Mouse (Mus musculus): Measurements from ENCODE around the gene Alox8. TPM values are rescaled to one million over a fixed set of nuclear protein-coding genes. Genes with fewer than 3 reads are reported as not detected.

Gene Alox8
- total RNA-seq (2015), result 0.07 TPM in 1 of 2 replicates, not detected in the other
- total RNA-seq (2017), result 0.44 TPM in 1 of 2 replicates, not detected in the other

- no peak for ATAC-seq (replicated peaks; ENCODE audit: poor library complexity)
These were observed at the start of gene Alox8 for GRCm38 (mm10) chr11:69197743-69198142. Alox8 (minus strand) TSS chr11:69197843.

DNA sequence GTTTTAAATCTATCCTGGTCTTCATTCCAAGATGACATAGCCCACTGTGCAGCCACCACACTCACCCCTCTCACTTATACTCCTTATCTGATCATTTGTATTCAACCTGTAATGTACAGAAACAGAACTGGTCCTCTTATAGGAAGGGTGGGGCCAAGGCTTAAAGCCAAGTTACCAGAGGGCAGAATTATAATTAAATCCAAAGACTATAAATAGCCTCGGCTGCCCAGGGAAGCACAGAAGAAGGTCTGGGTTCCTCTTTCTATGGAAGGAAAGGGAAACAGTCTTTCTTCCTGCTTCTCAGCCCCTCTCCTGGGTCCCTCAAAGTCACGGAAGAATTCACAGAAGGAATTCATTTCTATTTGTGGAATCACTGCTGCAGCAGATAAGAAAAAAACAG, 48.0 kb upstream of the Alox8 start:
- ATAC-seq (replicated peaks; ENCODE audit: poor library complexity), result 0 out of 2 replicates have a peak, but pooled peaks have one; percentile 29

GRCm38 (mm10) chr11:69244911-69245310, 47.3 kb upstream of the Alox8 start:
- ATAC-seq (replicated peaks; ENCODE audit: poor library complexity), result peak; percentile 48; the same call in 1 of the 2 replicates

DNA sequence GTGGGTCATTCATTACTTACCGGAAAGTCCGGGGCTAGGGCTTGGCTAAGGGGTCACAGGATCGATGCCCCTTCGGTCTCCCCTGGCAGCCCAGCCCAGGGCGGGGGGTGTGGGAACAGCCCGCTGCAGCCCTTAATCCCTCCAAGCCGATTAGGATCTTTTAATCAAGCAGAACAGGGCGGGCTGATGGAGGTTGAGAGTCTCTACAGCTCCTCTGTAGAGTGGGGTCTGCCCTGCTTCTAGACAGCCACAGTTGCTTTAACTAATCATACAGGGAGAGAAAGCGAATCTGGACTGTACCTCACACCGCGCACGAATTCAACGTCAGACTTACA, 39.2 kb upstream of the Alox8 start, which contains the start of gene Gucy2e:
Gene Gucy2e (minus strand): TSS at position 111 of the 335 bp plus-strand sequence.
- no peak for ATAC-seq (replicated peaks; ENCODE audit: poor library complexity)

DNA sequence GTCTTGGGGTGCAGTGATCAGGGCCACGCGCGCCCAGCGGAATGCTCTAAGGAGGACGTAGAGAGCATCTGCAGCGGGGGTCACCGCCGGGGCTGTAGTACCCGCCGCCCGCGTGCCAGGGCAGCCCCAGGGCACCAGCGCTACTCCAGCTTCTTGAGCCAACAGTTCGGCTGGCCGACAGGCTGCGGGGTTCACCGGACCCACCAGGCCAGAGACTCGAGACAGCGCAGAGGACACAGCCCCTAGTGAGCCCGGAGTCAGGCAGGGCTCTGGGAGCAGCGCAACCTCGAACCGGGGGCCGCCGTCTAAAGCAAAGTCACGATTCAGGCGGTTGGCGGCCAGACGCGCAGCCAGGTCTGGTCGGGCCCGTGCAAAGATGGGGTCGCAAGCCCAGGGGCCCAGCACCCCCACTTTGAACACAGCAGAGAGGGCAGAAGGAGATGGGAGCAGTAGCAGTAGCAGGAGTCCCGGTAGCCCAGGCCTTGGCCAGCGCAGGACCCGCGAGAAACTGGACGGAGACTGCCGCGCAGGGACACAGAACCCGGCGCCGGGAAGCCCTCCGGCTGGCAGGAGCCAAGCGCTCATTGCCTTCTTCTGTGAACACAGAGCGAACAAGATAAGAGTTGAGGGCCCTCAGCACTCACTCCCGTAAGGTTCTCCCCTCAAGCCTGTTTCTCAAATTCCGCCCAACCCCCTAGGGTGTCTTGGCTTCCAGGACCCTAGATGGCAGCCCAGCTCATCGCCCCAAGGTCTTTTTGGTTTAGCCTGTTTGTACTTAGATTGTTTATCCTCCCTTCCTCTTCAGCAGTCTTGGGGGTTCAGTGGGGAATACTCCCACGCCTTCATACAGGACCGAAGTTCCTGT, 38.6 kb upstream of the Alox8 start:
- no peak for ATAC-seq (replicated peaks; ENCODE audit: poor library complexity)

GRCm38 (mm10) chr11:69235285-69236060, 37.8 kb upstream of the Alox8 start:
- ATAC-seq (replicated peaks; ENCODE audit: poor library complexity), result peak; percentile 99

- no peak for ATAC-seq (replicated peaks; ENCODE audit: poor library complexity)
These were observed 35.5 kb upstream of the Alox8 start for GRCm38 (mm10) chr11:69233141-69233540.

- ATAC-seq (replicated peaks; ENCODE audit: poor library complexity), result no peak
These were observed 32.8 kb upstream of the Alox8 start for GRCm38 (mm10) chr11:69230420-69230819.

GRCm38 (mm10) chr11:69225715-69226114, 28.1 kb upstream of the Alox8 start:
- no peak for ATAC-seq (replicated peaks; ENCODE audit: poor library complexity)

DNA sequence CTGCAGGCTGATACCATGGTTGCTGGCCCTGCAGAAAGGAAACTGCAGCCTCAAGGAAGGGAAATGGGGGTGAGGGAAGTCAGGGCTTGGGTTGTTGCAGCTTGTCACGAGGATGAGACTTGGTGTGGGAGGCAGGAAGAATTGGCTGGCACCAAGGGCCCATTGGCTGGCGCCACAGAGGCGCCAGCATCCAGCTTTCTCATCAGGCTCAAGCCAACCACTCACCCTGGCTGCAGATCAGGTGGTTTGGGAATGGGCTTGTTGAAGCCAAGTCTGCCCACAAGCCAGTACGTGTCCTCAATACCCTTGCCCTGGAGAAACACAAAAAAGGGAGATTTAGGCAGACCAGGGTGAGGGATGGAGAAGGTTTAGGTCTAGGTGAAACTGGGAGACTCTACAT, 25.5 kb upstream of the Alox8 start:
- no peak for ATAC-seq (replicated peaks; ENCODE audit: poor library complexity)

DNA sequence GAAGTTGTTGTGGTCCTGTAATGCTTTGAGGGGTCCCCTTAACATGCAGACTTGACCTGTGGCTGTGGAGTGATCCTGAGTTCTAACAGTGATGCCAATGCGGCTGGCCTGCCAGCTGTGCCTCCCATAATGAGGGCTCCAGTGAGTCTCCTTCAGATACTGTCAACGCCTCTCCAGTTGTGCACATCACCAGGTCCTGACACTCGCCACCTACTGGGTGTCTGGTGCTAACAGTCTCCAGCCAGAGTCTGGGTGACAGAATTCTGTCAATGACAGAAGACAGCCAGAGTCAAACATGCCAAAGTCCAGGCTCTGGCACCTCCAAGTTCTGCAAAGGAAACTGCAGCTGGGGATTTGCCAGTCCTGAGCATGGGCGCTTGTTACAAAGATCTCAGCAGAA, 23.4 kb upstream of the Alox8 start:
- no peak for ATAC-seq (replicated peaks; ENCODE audit: poor library complexity)

DNA sequence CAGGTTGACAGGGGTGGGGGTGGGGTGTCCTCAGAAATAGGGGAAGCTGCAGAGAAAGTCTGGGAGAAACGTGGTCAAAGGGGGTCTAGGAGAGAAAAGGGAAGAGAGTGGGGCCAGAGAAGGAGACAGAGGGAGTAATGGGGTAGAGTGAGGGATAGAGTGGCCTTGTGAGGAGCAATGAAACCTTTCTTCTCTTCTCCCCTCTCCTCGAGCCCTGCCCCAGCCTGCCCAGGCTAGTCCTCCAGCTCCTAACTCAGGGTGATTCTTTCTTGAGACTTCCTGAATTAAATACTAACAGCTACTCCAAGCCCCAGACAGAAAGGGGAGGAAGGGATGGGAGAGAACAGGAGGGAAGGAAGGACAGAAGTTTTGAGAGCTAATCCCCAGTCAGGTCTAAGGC, 21.0 kb upstream of the Alox8 start:
- no peak for ATAC-seq (replicated peaks; ENCODE audit: poor library complexity)

GRCm38 (mm10) chr11:69217411-69217810, 19.8 kb upstream of the Alox8 start:
- ATAC-seq (replicated peaks; ENCODE audit: poor library complexity), result no peak

- ATAC-seq (replicated peaks; ENCODE audit: poor library complexity), result no peak
These were observed 13.8 kb upstream of the Alox8 start for GRCm38 (mm10) chr11:69211431-69211830.

DNA sequence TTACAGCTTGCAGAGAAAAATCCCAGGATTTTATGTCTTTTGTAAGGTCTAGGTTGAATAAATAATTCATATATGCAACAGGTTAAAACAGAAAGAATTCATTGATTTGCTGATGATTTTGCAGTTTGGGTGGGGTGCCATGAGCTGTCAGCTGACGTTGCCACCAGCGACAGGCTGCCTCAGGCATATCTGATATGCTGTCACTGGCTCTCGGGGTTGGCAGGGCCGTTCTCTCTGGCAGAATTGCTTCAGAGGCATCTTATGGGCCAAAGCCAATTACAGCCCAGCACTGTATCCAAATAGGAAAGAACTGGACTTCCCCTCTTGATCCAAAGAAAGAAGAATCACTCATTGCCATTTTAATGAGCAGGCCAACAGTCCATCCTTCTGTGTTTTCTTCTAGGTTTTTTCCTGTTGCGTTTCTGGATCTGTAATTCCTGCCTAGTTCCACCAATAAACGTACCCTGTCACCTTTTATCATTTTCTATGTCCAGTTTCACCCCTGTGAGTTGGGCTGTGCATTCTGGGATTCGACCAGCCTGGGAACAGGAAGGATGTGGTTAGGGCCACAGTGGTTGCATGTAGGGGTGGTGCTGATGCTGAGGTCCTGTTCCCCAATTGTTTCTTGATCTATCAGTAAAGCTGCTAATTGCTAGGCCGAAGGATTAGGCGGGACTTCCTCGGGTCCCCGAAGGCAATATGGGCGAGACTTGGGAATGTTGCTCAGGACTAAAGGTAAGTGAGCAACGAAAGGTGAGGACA, 5.0 kb upstream of the Alox8 start:
- ATAC-seq (replicated peaks; ENCODE audit: poor library complexity), result peak; percentile 68

- ATAC-seq (replicated peaks; ENCODE audit: poor library complexity), result no peak
These were observed 2.6 kb upstream of the Alox8 start for GRCm38 (mm10) chr11:69200231-69200630.

GRCm38 (mm10) chr11:69199251-69199650, 1.6 kb upstream of the Alox8 start:
- no peak for ATAC-seq (replicated peaks; ENCODE audit: poor library complexity)

DNA sequence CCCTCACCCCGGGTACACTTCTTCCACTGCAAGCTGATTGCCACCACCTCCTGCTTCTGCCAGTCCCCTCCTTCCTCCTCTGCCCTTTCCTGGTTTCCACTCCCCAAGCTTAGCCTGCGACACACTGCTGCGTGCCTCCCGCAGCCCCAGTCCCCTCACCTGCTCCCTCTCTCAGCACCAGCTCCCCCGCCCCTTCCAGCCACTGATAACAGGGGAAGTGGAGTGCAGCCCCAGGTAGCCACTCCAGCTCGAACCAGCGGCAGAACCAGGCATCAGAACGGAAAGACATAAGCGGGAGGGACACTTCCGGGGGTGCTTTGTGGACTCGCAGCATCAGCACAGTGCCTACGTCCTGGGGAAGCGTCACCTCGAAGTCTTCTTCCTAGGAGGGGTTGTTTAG, 449 bp downstream of the Alox8 start:
- ATAC-seq (replicated peaks; ENCODE audit: poor library complexity), result no peak

DNA sequence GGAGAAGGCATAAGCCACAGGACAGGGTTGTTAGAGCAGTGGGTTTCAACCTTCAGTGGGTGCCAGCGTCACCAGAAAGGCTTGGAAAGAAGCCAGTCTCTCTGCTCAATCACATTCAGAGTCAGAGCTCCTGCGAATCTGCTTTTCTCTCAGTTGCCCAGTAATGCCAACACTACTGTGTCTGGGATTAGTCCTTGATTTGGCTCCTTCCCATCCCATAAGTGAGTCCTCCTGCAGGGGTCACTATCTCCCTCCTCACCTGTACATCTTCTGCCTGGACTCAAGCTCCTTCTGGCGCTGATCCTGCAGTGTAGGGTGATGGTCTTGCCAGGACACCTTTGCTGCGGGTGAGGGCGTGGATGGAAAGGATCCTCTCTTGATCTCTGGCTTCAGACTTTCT, 877 bp downstream of the Alox8 start:
- ATAC-seq (replicated peaks; ENCODE audit: poor library complexity), result no peak

- ATAC-seq (replicated peaks; ENCODE audit: poor library complexity), result peak; percentile 64; the same call in 1 of the 2 replicates
These were observed 4.8 kb downstream of the Alox8 start for GRCm38 (mm10) chr11:69192840-69193239.

DNA sequence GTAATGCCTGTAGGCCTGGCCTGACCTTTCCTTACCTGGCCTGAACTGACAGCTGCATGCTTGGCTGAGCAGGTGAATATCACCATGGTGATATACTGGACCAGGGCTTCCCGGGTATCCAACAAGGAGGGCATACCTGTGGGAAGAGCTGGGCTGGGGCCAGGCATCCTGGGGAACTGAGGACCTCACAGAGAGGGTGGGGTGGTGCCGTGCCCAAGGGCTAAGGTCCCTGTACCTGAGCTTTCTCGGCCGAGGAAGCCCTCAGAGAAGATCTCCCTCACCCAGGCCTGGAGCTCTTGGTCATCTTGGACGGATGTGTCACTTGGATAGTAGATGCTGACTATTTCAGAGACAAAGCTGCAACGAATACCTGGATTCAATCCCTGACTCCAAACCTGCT, 11.7 kb downstream of the Alox8 start:
- no peak for ATAC-seq (replicated peaks; ENCODE audit: poor library complexity)

Measured in megakaryocyte progenitor cell, adult 5-6 weeks (primary cell).